Mouse (Mus musculus) heart, embryonic 14.5 days (tissue): ENCODE results near the gene C1ql3. TPM values are rescaled to one million over a fixed set of nuclear protein-coding genes. Genes with fewer than 3 reads are reported as not detected.

ENCODE experiments used
- ATAC-seq: fragments of 200-750 bp; cut with Nextera tagmentation; 2 replicates; pipeline ENCODE4 v1.8.0; 2017; ENCODE audit warnings: low read depth, moderate TSS enrichment; ENCODE audit not compliant: insufficient number of reproducible peaks, insufficient read depth, low FRiP score
- H3K27ac ChIP-seq, 2 experiments: fragments of 200-500 bp in 1 of 2; fragments of 300-500 bp in 1 of 2; sonication (generic) in 1 of 2; replicated peaks in 1 of 2; 2 replicates each; pipeline ENCODE4 v1.5.1; 2012 to 2014; ENCODE audit warnings: low read depth in 2 of 2, low read length in 2 of 2, control low read depth in 1 of 2, mild to moderate bottlenecking in 1 of 2, mixed read lengths in 1 of 2; ENCODE audit not compliant: control insufficient read depth in 1 of 2, insufficient read depth in 1 of 2
- H3K27me3 ChIP-seq: fragments of 300-500 bp; sonication (generic); 2 replicates; pipeline ENCODE4 v1.6.1; 2014; ENCODE audit warnings: mild to moderate bottlenecking, low read length, control low read depth; ENCODE audit not compliant: control insufficient read depth, insufficient read depth
- H3K36me3 ChIP-seq: fragments of 300-500 bp; sonication (generic); 2 replicates; pipeline ENCODE4 v1.6.1; 2014; ENCODE audit warnings: mild to moderate bottlenecking, control low read depth, low read length, mixed read lengths; ENCODE audit not compliant: control insufficient read depth, insufficient read depth
- H3K4me1 ChIP-seq, 2 experiments: fragments of 200-500 bp in 1 of 2; fragments of 300-500 bp in 1 of 2; sonication (generic) in 1 of 2; 2 replicates each; pipeline ENCODE4 v1.6.1; 2012 to 2014; ENCODE audit warnings: low read length in 2 of 2, control low read depth in 1 of 2, mixed read lengths in 1 of 2; ENCODE audit not compliant: control insufficient read depth in 2 of 2, insufficient read depth in 2 of 2
- H3K4me2 ChIP-seq: fragments of 300-500 bp; sonication (generic); 2 replicates; pipeline ENCODE4 v1.6.1; 2014; ENCODE audit warnings: mild to moderate bottlenecking, low read length
- H3K4me3 ChIP-seq, 2 experiments: fragments of 200-500 bp in 1 of 2; fragments of 300-500 bp in 1 of 2; sonication (generic) in 1 of 2; 2 replicates each; pipeline ENCODE4 v1.5.1; 2012 to 2014; ENCODE audit warnings: low read length in 2 of 2, mild to moderate bottlenecking in 2 of 2, control low read depth in 1 of 2, low read depth in 1 of 2, moderate library complexity in 1 of 2; ENCODE audit not compliant: control insufficient read depth in 1 of 2, insufficient read depth in 1 of 2
- H3K9ac ChIP-seq: fragments of 300-500 bp; sonication (generic); 2 replicates; pipeline ENCODE4 v1.6.1; 2014; ENCODE audit warnings: mild to moderate bottlenecking, low read length
- H3K9me3 ChIP-seq: fragments of 300-500 bp; sonication (generic); 2 replicates; pipeline ENCODE4 v1.6.1; 2016; ENCODE audit warnings: low read length, control low read depth; ENCODE audit not compliant: control insufficient read depth
- WGBS: fragments of 180-500 bp; shearing (Covaris S2); extraction: QIAGEN DNeasy Blood & Tissue Kit; methylation state at CpG from one replicate; pipeline ENCODE4 v1.1.7; 2014; 5-methylcytosine and 5-hydroxymethylcytosine counted together
- polyA plus RNA-seq: library from polyadenylated mRNA; unstranded; fragments of >200 nt; fragmentation: Nextera tagmentation; extraction: Ambion mirVana; gene quantifications from 2 replicates; pipeline ENCODE4 v1.2.1, GENCODE M21; 2014

Gene C1ql3
- polyA plus RNA-seq, 1 experiment from 2014 or later = 1.8 TPM

DNA sequence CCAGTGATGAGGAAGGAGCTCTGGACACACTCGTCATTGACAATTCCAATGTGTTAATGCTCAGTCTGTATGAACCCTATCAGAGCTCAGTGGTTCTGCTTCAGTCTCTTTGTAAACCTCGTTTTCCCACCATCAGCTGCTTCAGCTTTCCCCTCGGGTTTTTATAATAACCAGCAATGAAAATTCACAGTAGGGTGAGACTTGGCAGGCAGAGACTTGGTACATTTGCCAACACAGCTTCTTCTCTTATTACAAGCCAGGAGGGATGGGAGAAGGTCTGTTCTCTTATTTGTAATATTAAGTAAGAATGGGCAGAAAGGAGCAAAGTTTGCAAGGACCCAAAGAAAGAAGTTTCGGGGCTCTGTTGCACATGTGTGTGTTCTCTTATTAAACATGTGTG, 32.8 kb downstream of the C1ql3 start:
- no peak overlapping the region for H3K4me2 ChIP-seq
- peaks cover 0 to 15% of the 10 kb centered on the region in 2 experiments; a peak in 3 of 4 replicates for H3K4me1 ChIP-seq
- ATAC-seq = no peak
- no peak overlapping the region for H3K9ac ChIP-seq
- no peaks in the 10 kb centered on the region for H3K27me3 ChIP-seq
- WGBS = 81% methylated on average over 4 of the region's 4 CpGs
- H3K9me3 ChIP-seq = no peaks in the 10 kb centered on the region
- H3K4me3 ChIP-seq = no peak overlapping the region
- peaks cover 23% of the 10 kb centered on the region for H3K36me3 ChIP-seq
- H3K27ac ChIP-seq = no peak overlapping the region

DNA sequence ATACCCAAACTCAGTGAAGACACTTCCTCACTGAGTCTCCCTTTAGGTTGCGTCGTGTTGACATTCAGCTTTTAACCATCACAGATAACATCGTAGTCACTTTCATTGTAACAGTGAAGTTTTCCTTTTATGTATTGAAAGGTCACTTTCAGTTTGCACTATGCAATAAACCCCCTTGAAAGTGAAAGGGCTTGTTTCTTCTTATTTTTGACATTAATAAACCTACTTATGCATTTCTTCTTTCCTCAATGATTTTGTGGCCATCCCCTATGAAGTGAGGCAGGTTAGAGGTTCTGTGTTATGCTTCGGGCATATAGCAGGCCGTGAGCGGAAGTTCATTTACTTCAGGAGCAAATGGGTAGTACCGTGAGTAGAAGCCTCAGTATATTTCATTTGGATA, 34.2 kb downstream of the C1ql3 start:
- H3K27ac ChIP-seq = no peak overlapping the region
- H3K9ac ChIP-seq = no peak overlapping the region
- no peaks in the 10 kb centered on the region for H3K9me3 ChIP-seq
- no peaks in the 10 kb centered on the region for H3K27me3 ChIP-seq
- H3K4me3 ChIP-seq = no peak overlapping the region
- H3K36me3 ChIP-seq = peaks cover 20% of the 10 kb centered on the region
- no peak for ATAC-seq
- WGBS = 86% methylated on average over 7 of the region's 7 CpGs
- peaks cover 0 to 15% of the 10 kb centered on the region in 2 experiments; a peak in 3 of 4 replicates for H3K4me1 ChIP-seq
- no peak overlapping the region for H3K4me2 ChIP-seq

DNA sequence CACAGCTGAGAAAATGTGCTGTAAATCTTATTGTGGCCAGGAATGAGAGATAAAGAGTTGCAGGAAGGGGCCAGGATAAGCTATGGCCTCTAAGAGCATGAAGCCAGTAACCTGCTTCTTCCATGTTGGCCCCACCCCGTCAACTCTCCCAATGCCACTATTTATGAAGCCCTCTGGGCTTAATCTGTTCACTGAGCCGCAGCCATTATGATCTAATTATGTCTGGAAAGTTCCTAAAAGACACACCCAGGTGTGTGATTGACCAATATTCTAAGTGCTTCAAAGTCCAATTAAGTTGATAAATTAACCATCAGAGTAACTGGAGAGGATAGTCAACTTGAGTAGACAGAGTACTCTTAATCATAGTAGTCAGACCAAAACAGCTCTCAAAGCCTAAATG, 37.9 kb downstream of the C1ql3 start:
- no peak overlapping the region for H3K9ac ChIP-seq
- no peak overlapping the region for H3K4me3 ChIP-seq
- no peak overlapping the region for H3K27ac ChIP-seq
- no peak overlapping the region for H3K4me2 ChIP-seq
- 93% methylated on average over 2 of the region's 2 CpGs for WGBS
- H3K27me3 ChIP-seq = no peaks in the 10 kb centered on the region
- peaks cover 0 to 15% of the 10 kb centered on the region in 2 experiments; a peak in 3 of 4 replicates for H3K4me1 ChIP-seq
- H3K9me3 ChIP-seq = no peaks in the 10 kb centered on the region
- no peak for ATAC-seq
- H3K36me3 ChIP-seq = peaks cover 4% of the 10 kb centered on the region; the same call in 1 of the 2 replicates

- WGBS = 87% methylated on average over 12 of the region's 12 CpGs
- ATAC-seq = no peak
Observed at GRCm38 (mm10) chr2:12970049-12970724, 41.4 kb downstream of the C1ql3 start.

DNA sequence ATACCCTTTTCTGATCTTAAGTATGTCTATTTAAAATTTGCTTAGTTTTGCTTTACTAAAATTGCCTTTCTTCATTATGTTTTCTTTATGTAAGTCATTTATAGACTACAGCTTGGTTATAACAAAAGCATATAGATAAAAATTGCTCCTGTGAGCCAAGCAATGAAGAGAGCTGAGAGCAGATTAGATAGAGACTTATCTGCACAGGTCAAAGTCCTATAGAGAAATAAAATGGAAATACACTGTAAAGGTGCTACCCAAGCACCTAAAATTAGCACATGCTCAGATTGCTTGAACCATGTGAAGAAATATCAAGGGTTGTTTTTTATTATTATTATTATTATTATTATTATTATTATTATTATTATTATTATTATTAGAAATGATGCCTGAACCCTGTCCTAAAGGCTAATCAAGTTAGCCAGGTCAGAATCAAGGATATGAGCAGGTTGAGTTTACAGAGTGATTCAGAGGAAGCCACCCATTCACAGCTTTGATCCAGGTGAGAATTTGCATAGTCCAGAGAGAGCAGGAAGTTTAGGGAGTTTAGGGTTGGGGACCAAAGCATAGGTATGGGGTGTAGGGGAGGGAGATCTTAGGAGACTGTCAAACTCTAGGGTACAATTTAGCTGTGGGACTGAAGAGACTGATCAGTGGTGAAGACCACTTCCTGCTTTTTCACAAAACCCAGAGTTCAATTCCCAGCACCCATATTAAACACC, 54.7 kb downstream of the C1ql3 start:
- H3K4me1 ChIP-seq = no peaks in the 10 kb centered on the region
- no peak for ATAC-seq
- no peaks in the 10 kb centered on the region for H3K9me3 ChIP-seq
- H3K27ac ChIP-seq = no peak overlapping the region
- no peaks in the 10 kb centered on the region for H3K36me3 ChIP-seq
- H3K9ac ChIP-seq = no peak overlapping the region
- no peaks in the 10 kb centered on the region for H3K27me3 ChIP-seq
- H3K4me3 ChIP-seq = no peak overlapping the region
- H3K4me2 ChIP-seq = no peak overlapping the region

More at GRCm38 (mm10) chr2:12970049-12970724, 41.4 kb downstream of the C1ql3 start:
- Histone ChIP-seq H3K4me3 (no peak overlapping the region), H3K4me2 (no peak overlapping the region), H3K27me3 (no peaks in the 10 kb centered on the region), H3K9me3 (no peaks in the 10 kb centered on the region), H3K9ac (no peak overlapping the region), H3K36me3 (no peaks in the 10 kb centered on the region), H3K4me1 (0 out of 4 replicates have a peak, but pooled peaks cover 0 to 2% of the 10 kb centered on the region in 2 experiments), H3K27ac (no peak overlapping the region)

Other genes starting within 250 kb of the C1ql3 start
- gene Pter, start 87.8 kb downstream of the C1ql3 start, polyA plus RNA-seq = 26.9 and 27.3 TPM in 2 replicates